Mouse (Mus musculus): ENCODE measurements at regions not wholly inside any gene's neighbourhood (a gene's known extent, or its start where the extent isn't known, plus 50 kb on each side); places are given as distances from the start of the nearest gene placed in this dataset.

DNA sequence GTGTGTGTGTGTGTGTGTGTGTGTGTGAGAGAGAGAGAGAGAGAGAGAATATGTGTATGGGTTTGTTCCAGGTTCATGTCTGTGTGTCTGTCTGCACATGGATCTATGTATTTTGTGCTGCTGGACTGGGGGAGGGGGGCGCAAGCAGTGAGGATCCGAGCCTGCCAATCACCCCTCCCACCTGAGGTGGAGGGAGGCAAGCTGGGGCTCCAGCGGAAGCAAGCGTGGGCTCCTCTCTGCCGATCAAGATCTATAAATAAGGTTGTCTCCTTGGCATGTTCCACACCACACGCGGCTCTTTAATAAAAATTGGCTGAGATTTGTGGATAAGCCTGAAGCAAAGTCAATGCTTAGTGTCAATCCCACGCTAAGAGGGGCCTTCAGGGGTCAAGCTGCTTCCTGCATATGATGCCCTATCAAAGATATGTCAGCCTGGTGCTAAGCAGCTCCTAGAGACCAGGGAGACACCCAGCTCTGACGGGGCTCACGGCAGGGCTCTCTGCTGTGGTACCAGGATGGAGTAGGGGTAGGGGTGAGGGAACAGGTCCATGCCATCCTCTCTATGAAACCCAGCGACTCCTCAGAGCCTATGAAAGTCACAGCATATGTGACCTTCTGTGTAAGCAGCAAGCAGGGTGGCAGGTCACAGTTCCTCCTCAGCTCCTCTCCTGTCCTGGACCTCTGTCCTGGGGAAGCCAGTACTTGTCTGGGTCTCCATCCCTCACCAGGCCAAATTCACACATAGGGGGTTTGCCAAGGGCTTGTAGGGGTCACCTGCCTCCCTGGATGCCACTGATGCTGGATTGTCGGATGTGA lies 102.0 kb upstream of the Mvb12b start:
- TF ChIP-seq CTCF (conservative IDR thresholded peaks at IDR 0.05; ENCODE audit: low read length) (no peak), NANOG (IDR thresholded peaks at IDR 0.05; ENCODE audit: borderline replicate concordance, low read length) (no peak), POU5F1 (IDR thresholded peaks at IDR 0.05; ENCODE audit: borderline replicate concordance, low read length) (no peak)
- peaks cover 3% of the 10 kb centered on the region; the same call in 1 of the 2 replicates for H3K27me3 ChIP-seq (ENCODE audit: insufficient read depth, low read length)
- H3K36me3 ChIP-seq (ENCODE audit: insufficient read depth, low read length): no peaks in the 10 kb centered on the region
- no peaks in the 10 kb centered on the region for H3K9me3 ChIP-seq (ENCODE audit: low read length)
- H3K4me3 ChIP-seq (replicated peaks; ENCODE audit: low read length): no peak overlapping the region
- H3K4me1 ChIP-seq (replicated peaks; ENCODE audit: low read depth, low read length): peaks cover 12% of the 10 kb centered on the region

DNA sequence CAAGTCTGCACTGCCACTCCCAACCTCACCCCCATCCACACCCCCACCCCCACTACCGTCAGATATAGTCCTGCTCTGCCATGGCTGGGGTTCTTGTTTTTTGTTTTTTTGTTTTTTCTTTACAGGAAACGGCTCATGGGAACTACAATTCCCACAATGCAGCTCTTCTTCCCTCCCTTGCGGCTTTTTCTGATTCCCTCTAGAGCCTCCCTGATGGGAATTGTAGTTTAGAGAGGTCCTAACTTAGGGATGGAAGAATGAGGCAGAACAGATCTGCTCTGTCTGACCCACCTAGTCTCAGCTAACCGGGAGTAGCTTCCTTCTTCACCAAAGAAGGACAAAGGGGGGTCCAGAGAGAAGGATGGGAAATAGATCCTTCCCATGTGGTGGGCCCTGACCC lies 98.7 kb upstream of the Mvb12b start:
- no peaks in the 10 kb centered on the region for H3K36me3 ChIP-seq (ENCODE audit: insufficient read depth, low read length)
- H3K4me1 ChIP-seq (replicated peaks; ENCODE audit: low read depth, low read length): peaks cover 23% of the 10 kb centered on the region
- H3K27me3 ChIP-seq (ENCODE audit: insufficient read depth, low read length): peaks cover 3% of the 10 kb centered on the region; the same call in 1 of the 2 replicates
- TF ChIP-seq NANOG (IDR thresholded peaks at IDR 0.05; ENCODE audit: borderline replicate concordance, low read length): no peak
- no peak for TF ChIP-seq POU5F1 (IDR thresholded peaks at IDR 0.05; ENCODE audit: borderline replicate concordance, low read length)
- TF ChIP-seq CTCF (conservative IDR thresholded peaks at IDR 0.05; ENCODE audit: low read length): no peak
- H3K9me3 ChIP-seq (ENCODE audit: low read length): no peaks in the 10 kb centered on the region
- no peak overlapping the region for H3K4me3 ChIP-seq (replicated peaks; ENCODE audit: low read length)

- no peaks in the 10 kb centered on the region for H3K36me3 ChIP-seq (ENCODE audit: insufficient read depth, low read length)
- H3K4me3 ChIP-seq (replicated peaks; ENCODE audit: low read length): no peak overlapping the region
- peaks cover 23% of the 10 kb centered on the region for H3K4me1 ChIP-seq (replicated peaks; ENCODE audit: low read depth, low read length)
- TF ChIP-seq NANOG (IDR thresholded peaks at IDR 0.05; ENCODE audit: borderline replicate concordance, low read length): no peak
- TF ChIP-seq POU5F1 (IDR thresholded peaks at IDR 0.05; ENCODE audit: borderline replicate concordance, low read length): no peak
- TF ChIP-seq CTCF (conservative IDR thresholded peaks at IDR 0.05; ENCODE audit: low read length): no peak
- peaks cover 8% of the 10 kb centered on the region; the same call in 1 of the 2 replicates for H3K27me3 ChIP-seq (ENCODE audit: insufficient read depth, low read length)
- H3K9me3 ChIP-seq (ENCODE audit: low read length): no peaks in the 10 kb centered on the region
Observed at GRCm38 (mm10) chr2:33985316-33985715, 97.6 kb upstream of the Mvb12b start.

DNA sequence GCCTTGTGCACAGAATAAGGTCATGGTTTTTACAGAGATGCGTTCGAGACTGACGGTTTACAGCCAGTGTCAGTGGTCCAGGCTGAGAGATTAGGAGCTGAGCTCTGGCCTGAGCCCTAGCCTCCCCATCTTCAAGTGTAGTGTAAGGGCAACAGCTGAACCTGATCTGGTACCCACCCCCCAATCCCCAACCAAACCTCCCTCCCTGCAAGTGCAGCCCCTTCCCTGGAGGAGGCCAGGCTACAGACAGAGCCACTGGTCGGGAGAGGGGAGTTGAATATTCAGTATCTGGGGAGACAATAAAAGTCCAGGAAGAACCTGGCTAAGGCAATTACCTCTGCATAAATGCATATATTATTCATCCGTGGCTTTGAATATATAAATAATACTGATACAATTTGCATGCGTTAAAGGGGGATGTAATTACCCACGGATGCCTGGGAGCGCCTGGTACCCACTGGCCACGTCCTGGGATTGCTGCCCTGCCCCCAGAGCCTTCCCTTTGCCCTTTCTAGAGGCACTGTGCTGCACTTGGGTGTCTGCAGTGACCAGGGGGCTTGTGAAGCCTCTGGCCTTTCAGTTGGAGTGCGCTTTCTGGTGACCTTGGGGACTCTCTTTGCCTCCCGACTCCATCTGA lies 95.5 kb upstream of the Mvb12b start:
- H3K36me3 ChIP-seq (ENCODE audit: insufficient read depth, low read length): no peaks in the 10 kb centered on the region
- peaks cover 7% of the 10 kb centered on the region for H3K27me3 ChIP-seq (ENCODE audit: insufficient read depth, low read length)
- H3K4me3 ChIP-seq (replicated peaks; ENCODE audit: low read length): no peak overlapping the region
- TF ChIP-seq CTCF (conservative IDR thresholded peaks at IDR 0.05; ENCODE audit: low read length) (no peak), POU5F1 (IDR thresholded peaks at IDR 0.05; ENCODE audit: borderline replicate concordance, low read length) (no peak), NANOG (IDR thresholded peaks at IDR 0.05; ENCODE audit: borderline replicate concordance, low read length) (no peak)
- H3K4me1 ChIP-seq (replicated peaks; ENCODE audit: low read depth, low read length): peaks cover 25% of the 10 kb centered on the region
- no peaks in the 10 kb centered on the region for H3K9me3 ChIP-seq (ENCODE audit: low read length)

GRCm38 (mm10) chr2:33981936-33982335 lies 94.2 kb upstream of the Mvb12b start:
- H3K36me3 ChIP-seq (ENCODE audit: insufficient read depth, low read length): no peaks in the 10 kb centered on the region

GRCm38 (mm10) chr2:33981321-33981720 lies 93.6 kb upstream of the Mvb12b start:
- TF ChIP-seq CTCF (conservative IDR thresholded peaks at IDR 0.05; ENCODE audit: low read length) (no peak), POU5F1 (IDR thresholded peaks at IDR 0.05; ENCODE audit: borderline replicate concordance, low read length) (no peak), NANOG (IDR thresholded peaks at IDR 0.05; ENCODE audit: borderline replicate concordance, low read length) (no peak)
- Histone ChIP-seq H3K36me3 (ENCODE audit: insufficient read depth, low read length) (no peaks in the 10 kb centered on the region), H3K27me3 (ENCODE audit: insufficient read depth, low read length) (peaks cover 22% of the 10 kb centered on the region), H3K9me3 (ENCODE audit: low read length) (no peaks in the 10 kb centered on the region), H3K4me3 (replicated peaks; ENCODE audit: low read length) (no peak overlapping the region), H3K4me1 (replicated peaks; ENCODE audit: low read depth, low read length) (peaks cover 30% of the 10 kb centered on the region)

More at GRCm38 (mm10) chr2:33981936-33982335, 94.2 kb upstream of the Mvb12b start:
- Histone ChIP-seq H3K4me3 (replicated peaks; ENCODE audit: low read length) (no peak overlapping the region), H3K4me1 (replicated peaks; ENCODE audit: low read depth, low read length) (peaks cover 30% of the 10 kb centered on the region), H3K9me3 (ENCODE audit: low read length) (no peaks in the 10 kb centered on the region), H3K27me3 (ENCODE audit: insufficient read depth, low read length) (peaks cover 16% of the 10 kb centered on the region)
- TF ChIP-seq CTCF (conservative IDR thresholded peaks at IDR 0.05; ENCODE audit: low read length) (no peak), POU5F1 (IDR thresholded peaks at IDR 0.05; ENCODE audit: borderline replicate concordance, low read length) (no peak), NANOG (IDR thresholded peaks at IDR 0.05; ENCODE audit: borderline replicate concordance, low read length) (no peak)

- peaks cover 34% of the 10 kb centered on the region for H3K4me1 ChIP-seq (replicated peaks; ENCODE audit: low read depth, low read length)
- TF ChIP-seq CTCF (conservative IDR thresholded peaks at IDR 0.05; ENCODE audit: low read length) (no peak), POU5F1 (IDR thresholded peaks at IDR 0.05; ENCODE audit: borderline replicate concordance, low read length) (no peak), NANOG (IDR thresholded peaks at IDR 0.05; ENCODE audit: borderline replicate concordance, low read length) (no peak)
- H3K4me3 ChIP-seq (replicated peaks; ENCODE audit: low read length): no peak overlapping the region
- H3K36me3 ChIP-seq (ENCODE audit: insufficient read depth, low read length): no peaks in the 10 kb centered on the region
- peaks cover 26% of the 10 kb centered on the region for H3K27me3 ChIP-seq (ENCODE audit: insufficient read depth, low read length)
- H3K9me3 ChIP-seq (ENCODE audit: low read length): no peaks in the 10 kb centered on the region
Observed at GRCm38 (mm10) chr2:33980884-33981283, 93.1 kb upstream of the Mvb12b start.

DNA sequence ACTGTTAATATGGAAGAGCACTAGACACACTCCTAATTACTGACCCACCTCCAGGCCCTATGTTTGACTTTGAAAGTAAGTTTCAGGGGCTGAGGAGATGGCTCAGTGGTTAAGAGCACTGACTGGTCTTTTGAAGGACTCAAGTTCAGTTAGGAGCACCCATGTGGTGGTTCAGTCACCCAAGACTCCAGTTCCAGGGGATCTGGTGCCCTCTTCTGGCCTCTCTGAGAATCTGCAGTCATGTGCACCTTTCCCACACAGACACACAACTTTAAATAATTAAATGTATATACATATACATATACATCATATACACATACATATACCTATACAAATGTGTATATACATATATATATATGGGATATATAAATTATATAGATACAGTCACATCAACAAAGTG lies 91.5 kb upstream of the Mvb12b start:
- no peak overlapping the region for H3K4me3 ChIP-seq (replicated peaks; ENCODE audit: low read length)
- H3K4me1 ChIP-seq (replicated peaks; ENCODE audit: low read depth, low read length): peaks cover 40% of the 10 kb centered on the region
- H3K27me3 ChIP-seq (ENCODE audit: insufficient read depth, low read length): peaks cover 27% of the 10 kb centered on the region
- TF ChIP-seq NANOG (IDR thresholded peaks at IDR 0.05; ENCODE audit: borderline replicate concordance, low read length): no peak
- no peak for TF ChIP-seq POU5F1 (IDR thresholded peaks at IDR 0.05; ENCODE audit: borderline replicate concordance, low read length)
- peak; percentile 49 for TF ChIP-seq CTCF (conservative IDR thresholded peaks at IDR 0.05; ENCODE audit: low read length)
- no peaks in the 10 kb centered on the region for H3K36me3 ChIP-seq (ENCODE audit: insufficient read depth, low read length)
- no peaks in the 10 kb centered on the region for H3K9me3 ChIP-seq (ENCODE audit: low read length)

All from E14TG2a.4 (cell line).